Mouse (Mus musculus) activated CD4-positive, CD25-positive, alpha-beta regulatory T cell, adult 9 weeks (primary cell): Measurements from ENCODE around the gene Htr1b. TPM values are rescaled to one million over a fixed set of nuclear protein-coding genes. Genes with fewer than 3 reads are reported as not detected.

Experiments used
- polyA plus RNA-seq: library from polyadenylated mRNA; unstranded; fragments of 100-300 nt; shearing (Covaris generic); gene quantifications from one replicate; pipeline ENCODE4 v1.2.1, GENCODE M21; 2017

The Htr1b gene
- not detected for polyA plus RNA-seq

GRCm38 (mm10) chr9:81633437-81633973, at the start of gene Htr1b:
Htr1b (minus strand) TSS chr9:81633828.

Other genes starting within 250 kb of the Htr1b start
- 0.20 TPM for gene Mei4, start 229.8 kb upstream of the Htr1b start, polyA plus RNA-seq